Mouse (Mus musculus): ENCODE measurements around the gene Gdf3.
"Not testable (repeated sequence)": the region's sequence is repeated elsewhere in the genome, so short reads cannot be mapped to it uniquely, and the experiment has no call there.

DNA sequence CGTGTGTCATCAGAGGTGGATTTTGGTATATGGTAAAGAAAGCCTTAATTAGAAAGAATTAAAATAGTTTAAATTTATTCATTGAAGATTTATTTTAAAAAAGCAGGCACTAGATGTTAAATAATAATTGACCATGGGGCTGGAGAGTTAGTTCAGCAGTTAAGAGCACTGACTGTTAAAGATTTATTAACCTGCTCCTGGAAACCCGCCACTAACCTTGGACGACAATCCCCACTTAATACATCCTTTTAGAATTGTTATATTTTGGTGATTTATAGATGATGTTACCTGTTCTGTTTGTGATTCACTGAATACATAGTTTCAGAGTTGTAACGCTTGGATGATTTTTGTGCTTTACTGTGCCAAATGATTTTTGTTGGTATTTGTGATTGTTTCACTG lies 27.7 kb upstream of the Gdf3 start:
- not testable (repeated sequence) for TF ChIP-seq GATA1 (IDR thresholded peaks at IDR 0.05; ENCODE audit: borderline replicate concordance, low read length); FLI1 (IDR thresholded peaks at IDR 0.05; ENCODE audit: low read length)

All from megakaryocyte, embryonic 14.5 days (primary cell).